Mouse (Mus musculus) cerebellum, adult 2 months (tissue): ENCODE data around the gene 3110082J24Rik.
"Not testable (repeated sequence)": the region's sequence is repeated elsewhere in the genome, so short reads cannot be mapped to it uniquely, and the experiment has no call there.

Experiments
- CTCF ChIP-seq: fragments of 200-500 bp; IDR thresholded peaks from 2 replicates; pipeline ENCODE4 v1.5.1; 2011; ENCODE audit warnings: low read depth, mild to moderate bottlenecking, control low read depth, low read length, moderate library complexity, borderline replicate concordance; ENCODE audit not compliant: insufficient read depth
- POLR2A ChIP-seq: fragments of 200-500 bp; IDR thresholded peaks from 2 replicates; pipeline ENCODE4 v1.6.1; 2011; ENCODE audit warnings: low read length, control low read depth, borderline replicate concordance; ENCODE audit not compliant: insufficient read depth

DNA sequence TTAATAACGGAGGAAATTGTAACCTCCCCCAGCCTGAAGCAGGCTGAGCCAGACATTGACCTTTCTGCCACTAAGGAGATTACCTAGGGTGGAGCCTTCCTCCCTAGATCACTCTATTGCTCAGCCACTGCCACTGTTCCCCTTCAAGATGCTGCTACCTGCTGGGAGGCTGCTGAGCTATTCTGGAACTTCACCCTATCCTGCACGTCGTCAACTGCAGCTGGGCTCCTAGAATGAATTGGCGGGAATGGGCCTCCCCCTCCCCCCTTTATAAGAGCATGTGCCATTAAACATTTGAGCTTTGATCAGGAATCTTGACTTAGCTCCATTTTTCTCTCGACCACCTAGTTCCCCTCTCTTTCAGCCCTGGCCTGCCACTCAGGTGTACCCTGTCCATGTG is 46.3 kb downstream of the 3110082J24Rik start:
- TF ChIP-seq CTCF, POLR2A: not testable (repeated sequence)
